In genomic region chr3:50260667-50261066, GRCm38 (mm10) we compare ENCODE assay signal across 18 mouse cellular contexts.
DNase-seq lines count a peak whose midpoint lies in the region; ATAC-seq and TF ChIP-seq lines count a peak whose summit lies in the region.
"Had no signal": no experiment of that assay in that cellular context is flagged by ENCODE, and none has a peak within 500 bp of the region (broad histone marks: within the 10 kb centered on the region; RNA-seq: fewer than 3 reads in every experiment).

No protein-coding gene starts in this region.

- TF ChIP-seq CTCF in forebrain, postnatal 0 days (IDR thresholded peaks at IDR 0.05; ENCODE audit: low read depth), result no peak

- H3K4me1 ChIP-seq in forebrain, embryonic 14.5 days (ENCODE audit: control insufficient read depth, insufficient read depth, low read length), result no peaks in the 10 kb centered on the region
- H3K4me1 ChIP-seq in forebrain, postnatal 0 days (ENCODE audit: insufficient read depth), result no peaks in the 10 kb centered on the region
- H3K4me1 ChIP-seq in forebrain, embryonic 16.5 days (replicated peaks; ENCODE audit: control insufficient read depth, insufficient read depth, low read length), result no peaks in the 10 kb centered on the region; the same call in 1 of the 2 replicates
- H3K4me1 ChIP-seq in forebrain, embryonic 10.5 days, result peaks cover 19% of the 10 kb centered on the region
- H3K4me1 ChIP-seq: embryonic facial prominence, embryonic 13.5 days; embryonic facial prominence, embryonic 15.5 days had no signal

- no peak overlapping the region for H3K27ac ChIP-seq in forebrain, embryonic 14.5 days (ENCODE audit: low read depth, low read length)
- no peak overlapping the region for H3K27ac ChIP-seq in forebrain, postnatal 0 days (ENCODE audit: low read depth, low read length)
- H3K27ac ChIP-seq in forebrain, embryonic 16.5 days (ENCODE audit: low read length), result no peak overlapping the region
- H3K27ac ChIP-seq in forebrain, embryonic 10.5 days, result no peak overlapping the region
- H3K27ac ChIP-seq: embryonic facial prominence, embryonic 13.5 days; embryonic facial prominence, embryonic 15.5 days; gastrocnemius, adult 2 months had no signal

- H3K9ac ChIP-seq in forebrain, embryonic 14.5 days (ENCODE audit: low read length), result no peak overlapping the region
- H3K9ac ChIP-seq in forebrain, postnatal 0 days, result no peak overlapping the region
- no peak overlapping the region for H3K9ac ChIP-seq in forebrain, embryonic 16.5 days (replicated peaks; ENCODE audit: low read depth, low read length)
- H3K9ac ChIP-seq: embryonic facial prominence, embryonic 13.5 days; embryonic facial prominence, embryonic 15.5 days had no signal

- H3K4me2 ChIP-seq in forebrain, embryonic 14.5 days (ENCODE audit: low read length), result no peak overlapping the region
- H3K4me2 ChIP-seq in forebrain, postnatal 0 days (ENCODE audit: low read depth), result no peak overlapping the region
- H3K4me2 ChIP-seq in forebrain, embryonic 16.5 days (ENCODE audit: low read length), result no peak overlapping the region
- H3K4me2 ChIP-seq: embryonic facial prominence, embryonic 13.5 days; embryonic facial prominence, embryonic 15.5 days had no signal

- no peaks in the 10 kb centered on the region for H3K27me3 ChIP-seq in forebrain, embryonic 14.5 days (replicated peaks; ENCODE audit: control insufficient read depth, insufficient read depth, low read length)
- H3K27me3 ChIP-seq in forebrain, postnatal 0 days (ENCODE audit: insufficient read depth, low read length), result no peaks in the 10 kb centered on the region
- H3K27me3 ChIP-seq in forebrain, embryonic 16.5 days (replicated peaks; ENCODE audit: control insufficient read depth, insufficient read depth, low read length), result no peaks in the 10 kb centered on the region
- no peaks in the 10 kb centered on the region for H3K27me3 ChIP-seq in forebrain, embryonic 10.5 days (ENCODE audit: poor library complexity, severe bottlenecking)
- H3K27me3 ChIP-seq: embryonic facial prominence, embryonic 13.5 days; embryonic facial prominence, embryonic 15.5 days had no signal

- no peak overlapping the region for H3K4me3 ChIP-seq in forebrain, embryonic 14.5 days (ENCODE audit: low read depth, low read length)
- H3K4me3 ChIP-seq in forebrain, postnatal 0 days (ENCODE audit: low read depth, low read length), result no peak overlapping the region
- H3K4me3 ChIP-seq in forebrain, embryonic 16.5 days (replicated peaks; ENCODE audit: low read length), result no peak overlapping the region
- H3K4me3 ChIP-seq in forebrain, embryonic 10.5 days, result no peak overlapping the region
- H3K4me3 ChIP-seq: embryonic facial prominence, embryonic 13.5 days; embryonic facial prominence, embryonic 15.5 days; erythroblast, embryonic 14.5 days; gastrocnemius, adult 2 months had no signal

- no peaks in the 10 kb centered on the region for H3K36me3 ChIP-seq in forebrain, embryonic 14.5 days (ENCODE audit: control insufficient read depth, insufficient read depth, low read length)
- H3K36me3 ChIP-seq in forebrain, postnatal 0 days (ENCODE audit: insufficient read depth), result no peaks in the 10 kb centered on the region
- no peaks in the 10 kb centered on the region for H3K36me3 ChIP-seq in forebrain, embryonic 16.5 days (ENCODE audit: control insufficient read depth, insufficient read depth)
- no peaks in the 10 kb centered on the region for H3K36me3 ChIP-seq in forebrain, embryonic 10.5 days (replicated peaks)
- H3K36me3 ChIP-seq: embryonic facial prominence, embryonic 13.5 days; embryonic facial prominence, embryonic 15.5 days had no signal

- no peaks in the 10 kb centered on the region for H3K9me3 ChIP-seq in forebrain, embryonic 14.5 days (replicated peaks; ENCODE audit: control insufficient read depth, low read length)
- no peaks in the 10 kb centered on the region for H3K9me3 ChIP-seq in forebrain, postnatal 0 days (ENCODE audit: low read length)
- no peaks in the 10 kb centered on the region for H3K9me3 ChIP-seq in forebrain, embryonic 16.5 days (ENCODE audit: control insufficient read depth, low read length)
- H3K9me3 ChIP-seq in forebrain, embryonic 10.5 days, result no peaks in the 10 kb centered on the region
- H3K9me3 ChIP-seq: embryonic facial prominence, embryonic 13.5 days; embryonic facial prominence, embryonic 15.5 days had no signal

- peak; percentile 37 for DNase-seq in forebrain, embryonic 14.5 days (ENCODE audit: low spot score)
- DNase-seq in forebrain, postnatal 0 days, result no peak
- DNase-seq in forebrain, embryonic 10.5 days (ENCODE audit: extremely low spot score, low spot score), result no peak
- DNase-seq in cerebellum, postnatal 4 days (ENCODE audit: low spot score in 2 of 2), result no peak
- DNase-seq: adrenal gland, adult 2 months; adrenal gland, postnatal 10 days; adrenal gland, postnatal 25 days; cerebellum, adult 11-12 months; cerebellum, adult 2 months; cerebellum, adult 9-10 months; cerebellum, postnatal 10 days; cerebellum, postnatal 25 days; embryo, embryonic 11 days; gastrocnemius, adult 2 months had no signal

- WGBS in forebrain, embryonic 14.5 days, result 76% methylated on average over 1 of the region's 1 CpGs
- 70% methylated on average over 1 of the region's 1 CpGs for WGBS in forebrain, postnatal 0 days
- WGBS in forebrain, embryonic 16.5 days, result 57% methylated on average over 1 of the region's 1 CpGs
- WGBS in forebrain, embryonic 10.5 days, result 90% methylated on average over 1 of the region's 1 CpGs

- peak; percentile 63; the same call in 1 of the 2 replicates for ATAC-seq in forebrain, embryonic 14.5 days
- ATAC-seq in forebrain, postnatal 0 days, result no peak
- peak; percentile 57 for ATAC-seq in forebrain, embryonic 16.5 days
